Mouse (Mus musculus) kidney, adult 18-20 months (tissue): Measurements from ENCODE around the gene Mlx.
"Not testable (repeated sequence)": the region's sequence is repeated elsewhere in the genome, so short reads cannot be mapped to it uniquely, and the experiment has no call there.

Source experiments
- DNase-seq: peaks from one replicate; pipeline ENCODE4 v3.0.0; 2021

Gene Mlx

GRCm38 (mm10) chr11:101109351-101109750, 22.3 kb downstream of the Mlx start:
- DNase-seq: no peak

GRCm38 (mm10) chr11:101110708-101111107, 23.6 kb downstream of the Mlx start:
- DNase-seq: no peak

- no peak for DNase-seq
Measured at GRCm38 (mm10) chr11:101111178-101111577, 24.1 kb downstream of the Mlx start.

GRCm38 (mm10) chr11:101112186-101112585, 25.1 kb downstream of the Mlx start:
- DNase-seq: no peak

GRCm38 (mm10) chr11:101115564-101115963, 28.5 kb downstream of the Mlx start:
- no peak for DNase-seq

- DNase-seq: no peak
Measured at GRCm38 (mm10) chr11:101118105-101118504, 31.0 kb downstream of the Mlx start.

- DNase-seq: no peak
Measured at GRCm38 (mm10) chr11:101119131-101119760, 32.2 kb downstream of the Mlx start.

GRCm38 (mm10) chr11:101119761-101120544, 32.9 kb downstream of the Mlx start, which contains the start of the genes Retreg3 and Tubg1:
Gene Retreg3 (minus strand): TSS chr11:101119893.
Gene Tubg1 (plus strand): TSS chr11:101119938.
- peak; percentile 99 for DNase-seq

- no peak for DNase-seq
Measured at GRCm38 (mm10) chr11:101120545-101121188, 33.6 kb downstream of the Mlx start.

- not testable (repeated sequence) for DNase-seq
Measured at GRCm38 (mm10) chr11:101124494-101124893, 37.4 kb downstream of the Mlx start.

GRCm38 (mm10) chr11:101125008-101125407, 37.9 kb downstream of the Mlx start:
- not testable (repeated sequence) for DNase-seq

GRCm38 (mm10) chr11:101127075-101127474, 40.0 kb downstream of the Mlx start:
- DNase-seq: no peak

- no peak for DNase-seq
Measured at GRCm38 (mm10) chr11:101128996-101129577, 42.0 kb downstream of the Mlx start.

- peak; percentile 11 for DNase-seq
Measured at GRCm38 (mm10) chr11:101130056-101130756, 43.1 kb downstream of the Mlx start.

- no peak for DNase-seq
Measured at GRCm38 (mm10) chr11:101131187-101131586, 44.1 kb downstream of the Mlx start.

- DNase-seq: peak; percentile 18
Measured at GRCm38 (mm10) chr11:101131701-101132100, 44.6 kb downstream of the Mlx start.

GRCm38 (mm10) chr11:101133037-101133436, 46.0 kb downstream of the Mlx start:
- DNase-seq: peak; percentile 17

- peak; percentile 20 for DNase-seq
Measured at GRCm38 (mm10) chr11:101134217-101134865, 47.3 kb downstream of the Mlx start.

- no peak for DNase-seq
Measured at GRCm38 (mm10) chr11:101137000-101137399, 49.9 kb downstream of the Mlx start.

GRCm38 (mm10) chr11:101138536-101139181, 51.6 kb downstream of the Mlx start:
- DNase-seq: peak; percentile 64

GRCm38 (mm10) chr11:101140164-101140819, 53.2 kb downstream of the Mlx start:
- peak; percentile 36 for DNase-seq
